Mouse (Mus musculus): ENCODE measurements around the gene Ndrg3. TPM values are rescaled to one million over a fixed set of nuclear protein-coding genes. Genes with fewer than 3 reads are reported as not detected.
A peak's percentile ranks its signal among the peaks of the same experiment; 100 is the strongest.

Ndrg3 gene
- polyA plus RNA-seq, 1 experiment from 2014 or later, result 53.8 TPM

GRCm38 (mm10) chr2:157019228-157019627 lies 27.4 kb upstream of the Ndrg3 start:
- Histone ChIP-seq H3K4me2 (replicated peaks) (no peak overlapping the region), H3K9ac (replicated peaks) (no peak overlapping the region), H3K36me3 (peaks cover 99% of the 10 kb centered on the region), H3K4me1 (no peaks in the 10 kb centered on the region), H3K27me3 (no peaks in the 10 kb centered on the region), H3K27ac (replicated peaks) (no peak overlapping the region), H3K4me3 (no peak overlapping the region), H3K9me3 (no peaks in the 10 kb centered on the region)
- no peak for ATAC-seq (ENCODE audit: low FRiP score, low read depth)
- 89% methylated on average over 4 of the region's 4 CpGs for WGBS

DNA sequence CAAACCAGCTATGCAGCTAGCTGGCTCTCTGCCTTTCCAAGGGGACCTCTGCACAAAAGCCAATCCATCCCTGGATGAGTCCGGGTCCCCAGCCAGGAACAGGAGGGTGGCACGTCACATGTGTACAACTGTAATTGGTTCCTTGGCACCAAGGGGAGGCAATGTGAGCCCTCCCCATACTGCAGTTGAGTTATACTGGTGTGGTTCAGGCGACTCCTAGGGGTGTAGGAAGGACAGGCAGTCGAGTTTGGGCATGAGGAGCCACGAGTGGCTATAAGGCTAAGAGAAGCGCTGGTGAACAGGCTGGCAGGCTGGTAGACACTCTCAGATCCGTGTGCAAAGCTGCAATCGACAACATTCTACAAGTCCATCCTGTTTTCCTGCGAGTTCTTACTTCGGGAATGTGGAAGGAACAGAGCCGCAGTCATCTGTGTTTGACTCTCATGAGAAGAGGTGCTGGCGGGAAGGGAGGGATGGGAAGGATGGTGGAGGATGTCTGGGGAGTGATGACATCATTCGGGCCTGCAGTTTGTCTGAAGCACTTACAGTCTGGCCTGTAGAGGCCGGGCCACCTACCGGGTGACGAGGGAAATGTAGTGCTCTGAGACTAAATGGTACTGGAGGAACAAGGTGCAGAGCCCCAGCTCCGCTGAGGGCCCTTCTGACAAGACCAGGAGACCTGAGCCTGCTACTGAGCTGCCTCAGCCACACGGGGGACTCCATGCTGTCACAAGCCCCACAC lies 24.8 kb upstream of the Ndrg3 start:
- no peak for ATAC-seq (ENCODE audit: low FRiP score, low read depth)
- Histone ChIP-seq H3K9me3 (no peaks in the 10 kb centered on the region), H3K27ac (replicated peaks) (no peak overlapping the region), H3K4me3 (no peak overlapping the region), H3K4me1 (no peaks in the 10 kb centered on the region), H3K9ac (replicated peaks) (no peak overlapping the region), H3K36me3 (peaks cover 90% of the 10 kb centered on the region), H3K4me2 (replicated peaks) (no peak overlapping the region), H3K27me3 (no peaks in the 10 kb centered on the region)
- 87% methylated on average over 18 of the region's 18 CpGs for WGBS

- Histone ChIP-seq H3K27ac (replicated peaks) (no peak overlapping the region), H3K9me3 (no peaks in the 10 kb centered on the region), H3K9ac (replicated peaks) (no peak overlapping the region), H3K4me2 (replicated peaks) (no peak overlapping the region), H3K36me3 (peaks cover 49% of the 10 kb centered on the region), H3K27me3 (no peaks in the 10 kb centered on the region), H3K4me1 (peaks cover 2% of the 10 kb centered on the region; the same call in 1 of the 2 replicates), H3K4me3 (no peak overlapping the region)
- no peak for ATAC-seq (ENCODE audit: low FRiP score, low read depth)
- WGBS, result 84% methylated on average over 6 of the region's 6 CpGs
These were observed 20.5 kb upstream of the Ndrg3 start for GRCm38 (mm10) chr2:157012341-157012740.

DNA sequence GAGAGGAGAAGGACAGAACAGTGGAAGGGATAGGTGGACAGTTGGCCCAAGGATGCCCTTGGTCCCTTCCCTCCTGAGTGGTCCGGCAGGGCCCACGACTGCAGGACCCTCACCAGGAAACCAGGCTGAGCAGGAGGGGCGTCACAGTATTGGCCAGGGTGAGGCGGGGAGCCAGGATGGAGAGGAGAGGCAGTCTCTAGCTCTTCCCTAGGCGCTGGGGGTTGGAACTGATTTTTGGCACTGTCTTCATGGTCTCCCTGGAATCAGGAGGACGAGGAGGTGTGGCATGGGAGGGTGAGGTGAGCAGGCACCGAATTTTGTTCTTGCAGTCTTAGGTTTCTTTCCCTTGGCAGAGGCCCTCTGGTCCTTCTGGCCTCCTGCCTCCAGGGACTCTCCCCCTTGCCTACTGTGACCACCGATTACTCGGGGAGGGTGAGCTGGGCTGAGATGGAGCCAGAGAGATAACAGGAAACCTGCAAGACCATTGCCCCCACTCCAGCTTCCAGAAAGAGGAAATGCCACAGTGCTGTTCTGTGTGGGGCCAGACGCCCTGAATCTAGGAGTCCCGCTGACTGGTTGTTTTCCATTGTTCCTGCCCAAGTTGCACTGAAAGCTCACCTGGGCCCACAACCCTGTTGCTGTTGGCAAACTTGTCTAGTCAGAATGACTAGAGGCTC lies 18.9 kb upstream of the Ndrg3 start:
- no peak overlapping the region for H3K4me2 ChIP-seq (replicated peaks)
- no peaks in the 10 kb centered on the region for H3K9me3 ChIP-seq
- WGBS, result 59% methylated on average over 11 of the region's 11 CpGs
- H3K36me3 ChIP-seq, result peaks cover 33% of the 10 kb centered on the region
- H3K27me3 ChIP-seq, result no peaks in the 10 kb centered on the region
- no peak overlapping the region; the same call in 1 of the 2 replicates for H3K27ac ChIP-seq (replicated peaks)
- no peak for ATAC-seq (ENCODE audit: low FRiP score, low read depth)
- H3K9ac ChIP-seq (replicated peaks), result no peak overlapping the region
- no peak overlapping the region for H3K4me3 ChIP-seq
- peaks cover 13% of the 10 kb centered on the region for H3K4me1 ChIP-seq

GRCm38 (mm10) chr2:157010121-157010520 lies 18.3 kb upstream of the Ndrg3 start:
- no peaks in the 10 kb centered on the region for H3K9me3 ChIP-seq
- peaks cover 18% of the 10 kb centered on the region for H3K4me1 ChIP-seq
- no peak for ATAC-seq (ENCODE audit: low FRiP score, low read depth)
- H3K27me3 ChIP-seq, result no peaks in the 10 kb centered on the region
- peaks cover 27% of the 10 kb centered on the region for H3K36me3 ChIP-seq
- H3K27ac ChIP-seq (replicated peaks), result no peak overlapping the region
- no peak overlapping the region for H3K9ac ChIP-seq (replicated peaks)
- no peak overlapping the region for H3K4me2 ChIP-seq (replicated peaks)
- H3K4me3 ChIP-seq, result no peak overlapping the region

DNA sequence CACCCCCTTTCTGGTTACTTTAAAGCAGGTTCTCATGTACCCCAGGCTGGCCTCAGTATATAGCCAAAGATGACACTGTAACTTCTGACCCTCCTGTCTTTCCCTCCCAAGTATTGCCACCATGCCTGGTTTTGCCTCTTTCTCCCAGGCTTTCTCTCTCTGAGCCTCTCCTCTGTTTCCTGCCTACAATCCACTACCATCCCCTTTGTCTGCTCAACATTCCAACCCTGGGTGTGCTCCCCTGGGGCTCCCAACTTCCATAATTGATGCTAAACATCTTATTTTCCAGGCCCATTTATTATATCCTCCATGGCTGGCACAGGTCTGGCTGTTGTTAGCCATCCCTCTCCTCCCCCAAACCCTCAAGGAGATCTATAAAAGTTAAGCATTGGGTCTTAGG lies 16.7 kb upstream of the Ndrg3 start:
- ATAC-seq (ENCODE audit: low FRiP score, low read depth), result no peak
- peaks cover 18% of the 10 kb centered on the region; the same call in 1 of the 2 replicates for H3K36me3 ChIP-seq
- no peak overlapping the region for H3K4me2 ChIP-seq (replicated peaks)

DNA sequence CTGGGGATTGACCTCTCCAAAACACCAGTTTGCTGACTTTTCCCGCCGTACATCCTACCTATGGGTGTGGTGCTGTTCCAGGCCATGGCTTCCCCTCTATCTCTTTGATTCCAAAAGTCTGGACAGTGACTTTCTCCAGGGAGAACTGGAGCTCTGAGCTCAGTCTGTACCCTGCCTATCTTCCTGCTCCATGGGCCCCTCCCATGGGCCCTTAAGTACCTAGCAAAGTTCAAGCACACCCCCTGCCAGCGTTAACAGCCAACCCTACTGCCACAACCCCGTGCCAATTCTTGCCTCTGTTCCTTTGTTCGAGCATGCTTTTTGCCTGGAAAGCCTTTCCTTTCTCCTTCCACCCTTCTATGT lies 15.4 kb upstream of the Ndrg3 start:
- Histone ChIP-seq H3K36me3 (peaks cover 10% of the 10 kb centered on the region; the same call in 1 of the 2 replicates), H3K4me3 (peak overlapping the region; percentile 73), H3K27ac (replicated peaks) (peak overlapping the region; percentile 73), H3K9me3 (no peaks in the 10 kb centered on the region), H3K4me1 (peaks cover 18% of the 10 kb centered on the region), H3K27me3 (no peaks in the 10 kb centered on the region), H3K9ac (replicated peaks) (peak overlapping the region; percentile 69), H3K4me2 (replicated peaks) (peak overlapping the region; percentile 92)
- WGBS, result 32% methylated on average over 5 of the region's 5 CpGs
- ATAC-seq (ENCODE audit: low FRiP score, low read depth), result peak; percentile 32; the same call in 1 of the 2 replicates

More for the DNA sequence above, 16.7 kb upstream of the Ndrg3 start:
- H3K4me1 ChIP-seq, result peaks cover 18% of the 10 kb centered on the region
- no peak overlapping the region for H3K9ac ChIP-seq (replicated peaks)
- H3K4me3 ChIP-seq, result no peak overlapping the region
- H3K27ac ChIP-seq (replicated peaks), result no peak overlapping the region
- no peaks in the 10 kb centered on the region for H3K9me3 ChIP-seq
- no peaks in the 10 kb centered on the region for H3K27me3 ChIP-seq

- Histone ChIP-seq H3K27me3 (no peaks in the 10 kb centered on the region), H3K4me3 (peak within 1 kb of the TSS; percentile 73), H3K4me1 (peaks cover 18% of the 10 kb centered on the region), H3K4me2 (replicated peaks) (peak within 1 kb of the TSS; percentile 92), H3K27ac (replicated peaks) (peak within 1 kb of the TSS; percentile 73), H3K36me3 (peaks cover 8% of the 10 kb centered on the region; the same call in 1 of the 2 replicates), H3K9ac (replicated peaks) (peak within 1 kb of the TSS; percentile 69), H3K9me3 (no peaks in the 10 kb centered on the region)
- WGBS, result 0% methylated on average over 56 of the region's 56 CpGs
- ATAC-seq (ENCODE audit: low FRiP score, low read depth), result peak; percentile 83
These were observed 14.8 kb upstream of the Ndrg3 start, which contains the start of gene Dsn1 for GRCm38 (mm10) chr2:157006511-157007233. Gene Dsn1, minus strand, starts transcription at chr2:157007154.

DNA sequence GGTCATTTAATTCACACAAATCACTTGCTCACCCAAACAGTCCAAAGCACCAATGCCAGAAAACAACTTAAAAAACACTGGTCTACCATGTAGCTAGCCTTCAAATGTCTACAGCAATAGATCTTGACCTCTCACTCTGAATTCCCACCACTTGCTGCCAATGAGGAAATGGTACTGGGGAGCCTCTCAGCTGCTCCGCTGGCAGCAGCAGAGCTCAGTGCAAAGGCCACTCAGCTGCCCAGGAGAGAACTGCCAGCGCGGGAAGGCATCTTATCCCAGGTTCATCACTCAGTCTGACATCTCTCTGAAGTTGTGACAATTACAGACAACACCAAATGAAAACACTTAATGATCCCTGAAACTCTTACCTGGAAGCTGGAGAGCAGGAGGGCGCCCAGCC lies 10.5 kb upstream of the Ndrg3 start:
- no peak overlapping the region for H3K27ac ChIP-seq (replicated peaks)
- no peaks in the 10 kb centered on the region for H3K27me3 ChIP-seq
- H3K9ac ChIP-seq (replicated peaks), result no peak overlapping the region
- peaks cover 16% of the 10 kb centered on the region for H3K4me1 ChIP-seq
- H3K4me3 ChIP-seq, result no peak overlapping the region
- H3K4me2 ChIP-seq (replicated peaks), result no peak overlapping the region
- WGBS, result 95% methylated on average over 4 of the region's 4 CpGs
- no peaks in the 10 kb centered on the region for H3K9me3 ChIP-seq
- H3K36me3 ChIP-seq, result peaks cover 25% of the 10 kb centered on the region
- ATAC-seq (ENCODE audit: low FRiP score, low read depth), result no peak

DNA sequence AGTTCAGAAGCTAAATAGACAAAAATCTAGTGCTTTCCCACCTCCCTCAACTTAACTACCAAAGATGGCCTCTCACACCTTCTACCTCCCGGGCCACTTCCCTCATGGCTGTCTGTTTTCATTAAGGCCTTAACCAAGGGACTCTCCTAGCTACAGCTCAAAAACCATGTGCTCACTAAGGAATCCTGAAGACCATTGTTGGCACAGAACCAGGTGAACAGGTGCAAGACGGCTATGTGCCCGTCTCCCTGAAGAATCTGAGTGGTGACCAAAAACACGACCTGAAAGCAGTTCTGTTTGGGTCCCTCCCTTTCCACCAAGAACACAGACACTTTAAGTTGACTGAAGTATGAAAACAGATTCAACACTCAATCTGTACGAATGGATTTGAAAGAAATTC lies 6.4 kb upstream of the Ndrg3 start:
- Histone ChIP-seq H3K27ac (replicated peaks) (no peak overlapping the region), H3K36me3 (peaks cover 36% of the 10 kb centered on the region), H3K9ac (replicated peaks) (no peak overlapping the region), H3K27me3 (no peaks in the 10 kb centered on the region), H3K9me3 (no peaks in the 10 kb centered on the region), H3K4me2 (replicated peaks) (no peak overlapping the region), H3K4me1 (no peaks in the 10 kb centered on the region), H3K4me3 (no peak overlapping the region)
- WGBS, result 93% methylated on average over 5 of the region's 5 CpGs
- no peak for ATAC-seq (ENCODE audit: low FRiP score, low read depth)

GRCm38 (mm10) chr2:156996576-156996975 lies 4.7 kb upstream of the Ndrg3 start:
- no peak for ATAC-seq (ENCODE audit: low FRiP score, low read depth)
- H3K9me3 ChIP-seq, result no peaks in the 10 kb centered on the region
- no peak overlapping the region for H3K27ac ChIP-seq (replicated peaks)
- H3K27me3 ChIP-seq, result no peaks in the 10 kb centered on the region
- H3K4me2 ChIP-seq (replicated peaks), result no peak overlapping the region
- no peaks in the 10 kb centered on the region for H3K4me1 ChIP-seq
- peaks cover 36% of the 10 kb centered on the region for H3K36me3 ChIP-seq
- H3K4me3 ChIP-seq, result no peak overlapping the region
- WGBS, result 75% methylated on average over 6 of the region's 6 CpGs
- H3K9ac ChIP-seq (replicated peaks), result no peak overlapping the region

Measured in midbrain, embryonic 12.5 days (tissue).